Mouse (Mus musculus) adipocyte (in vitro differentiated cells): Measurements from ENCODE around the gene Mapk1ip1l.

Experiments
- DNase-seq: peaks from one replicate; pipeline ENCODE4 v3.0.0-alpha.2; 2016; ENCODE audit warnings: low spot score

The Mapk1ip1l gene

GRCm38 (mm10) chr14:47361418-47361817 lies 63.4 kb downstream of the Mapk1ip1l start:
- no peak for DNase-seq

- no peak for DNase-seq
Observed at GRCm38 (mm10) chr14:47361899-47362298, 63.8 kb downstream of the Mapk1ip1l start.

- no peak for DNase-seq
Observed at GRCm38 (mm10) chr14:47364742-47365449, 66.8 kb downstream of the Mapk1ip1l start.

GRCm38 (mm10) chr14:47366881-47367321 lies 68.8 kb downstream of the Mapk1ip1l start:
- peak; percentile 85 for DNase-seq

GRCm38 (mm10) chr14:47367461-47367860 lies 69.4 kb downstream of the Mapk1ip1l start, which contains the start of gene Lgals3:
Gene Lgals3 (plus strand): TSS chr14:47367751.
- peak; percentile 31 for DNase-seq

- no peak for DNase-seq
Observed at GRCm38 (mm10) chr14:47369741-47370140, 71.7 kb downstream of the Mapk1ip1l start.

GRCm38 (mm10) chr14:47370790-47371189 lies 72.7 kb downstream of the Mapk1ip1l start:
- no peak for DNase-seq

- peak; percentile 30 for DNase-seq
Observed at GRCm38 (mm10) chr14:47371689-47372088, 73.6 kb downstream of the Mapk1ip1l start.
